26 mouse cellular contexts compared by ENCODE assay signal in genomic region chr5:29436728-29437127, GRCm38 (mm10). TPM values are rescaled to one million over a fixed set of nuclear protein-coding genes. Genes with fewer than 3 reads are reported as not detected.
A peak's percentile ranks its signal among the peaks of the same experiment; 100 is the strongest.
DNase-seq lines count a peak whose midpoint lies in the region; ATAC-seq and TF ChIP-seq lines count a peak whose summit lies in the region.
"Not testable (repeated sequence)": the region's sequence is repeated elsewhere in the genome, so short reads cannot be mapped to it uniquely, and the experiment has no call there.
"Had no signal": no experiment of that assay in that cellular context is flagged by ENCODE, and none has a peak within 500 bp of the region (broad histone marks: within the 10 kb centered on the region; RNA-seq: fewer than 3 reads in every experiment).

No protein-coding gene starts in this region.

- peak overlapping the region; percentile 93 for H3K4me2 ChIP-seq in forebrain, embryonic 13.5 days
- H3K4me2 ChIP-seq in hindbrain, embryonic 12.5 days (replicated peaks), result peak overlapping the region; percentile 99; the same call in 1 of the 2 replicates
- H3K4me2 ChIP-seq in kidney, embryonic 14.5 days (replicated peaks; ENCODE audit: low read depth, low read length), result 0 out of 2 replicates have a peak overlapping the region, but pooled peaks have one; percentile 91
- peak overlapping the region; percentile 95; the same call in 1 of the 2 replicates for H3K4me2 ChIP-seq in limb, embryonic 13.5 days (replicated peaks)
- H3K4me2 ChIP-seq in liver, embryonic 15.5 days, result peak overlapping the region; percentile 88
- peak overlapping the region; percentile 96; the same call in 1 of the 2 replicates for H3K4me2 ChIP-seq in neural tube, embryonic 15.5 days

- 91% methylated on average over 6 of the region's 6 CpGs for WGBS in forebrain, embryonic 13.5 days
- 97% methylated on average over 6 of the region's 6 CpGs for whole genome bisulfite sequencing in hindbrain, embryonic 12.5 days
- 95% methylated on average over 6 of the region's 6 CpGs for WGBS in kidney, embryonic 14.5 days
- 86% methylated on average over 6 of the region's 6 CpGs for WGBS in limb, embryonic 13.5 days
- WGBS in liver, embryonic 15.5 days (ENCODE audit: insufficient replicate concordance), result 63% methylated on average over 6 of the region's 6 CpGs
- 94% methylated on average over 6 of the region's 6 CpGs for whole genome bisulfite sequencing in midbrain, embryonic 10.5 days
- 95% methylated on average over 6 of the region's 6 CpGs for WGBS in neural tube, embryonic 15.5 days

- not testable (repeated sequence) for H3K9ac ChIP-seq in forebrain, embryonic 13.5 days; hindbrain, embryonic 12.5 days; kidney, embryonic 14.5 days (ENCODE audit: low read depth, low read length); limb, embryonic 13.5 days; liver, embryonic 15.5 days; neural tube, embryonic 15.5 days (replicated peaks)

- not testable (repeated sequence) for H3K27ac ChIP-seq in forebrain, embryonic 13.5 days; hindbrain, embryonic 12.5 days; kidney, embryonic 14.5 days (ENCODE audit: low read depth, low read length); limb, embryonic 13.5 days; liver, embryonic 15.5 days (replicated peaks); midbrain, embryonic 10.5 days (replicated peaks); neural tube, embryonic 15.5 days (replicated peaks)

- H3K36me3 ChIP-seq in G1E (replicated peaks), result peaks cover 65% of the 10 kb centered on the region
- peaks cover 54% of the 10 kb centered on the region for H3K36me3 ChIP-seq in forebrain, embryonic 13.5 days (ENCODE audit: poor library complexity, severe bottlenecking)
- H3K36me3 ChIP-seq in hindbrain, embryonic 12.5 days, result peaks cover 49% of the 10 kb centered on the region
- H3K36me3 ChIP-seq in kidney, embryonic 14.5 days (ENCODE audit: control insufficient read depth, insufficient read depth, low read length), result peaks cover 54% of the 10 kb centered on the region
- peaks cover 58% of the 10 kb centered on the region for H3K36me3 ChIP-seq in limb, embryonic 13.5 days
- H3K36me3 ChIP-seq in liver, embryonic 15.5 days (replicated peaks), result peaks cover 45% of the 10 kb centered on the region
- H3K36me3 ChIP-seq in midbrain, embryonic 10.5 days, result peaks cover 58% of the 10 kb centered on the region
- H3K36me3 ChIP-seq in neural tube, embryonic 15.5 days, result peaks cover 45% of the 10 kb centered on the region

- ATAC-seq in G1E (ENCODE audit: extremely low read depth, insufficient number of reproducible peaks, low FRiP score, poor library complexity, severe bottlenecking); forebrain, embryonic 13.5 days; hindbrain, embryonic 12.5 days (ENCODE audit: low FRiP score); kidney, embryonic 14.5 days (ENCODE audit: low FRiP score, low TSS enrichment); limb, embryonic 13.5 days (ENCODE audit: low FRiP score, low read depth); liver, embryonic 15.5 days (ENCODE audit: insufficient read depth); neural tube, embryonic 15.5 days (ENCODE audit: low FRiP score): not testable (repeated sequence)

- H3K4me3 ChIP-seq in G1E (ENCODE audit: low read depth, low read length), result peak overlapping the region; percentile 86; the same call in 1 of the 2 replicates
- H3K4me3 ChIP-seq in forebrain, embryonic 13.5 days; hindbrain, embryonic 12.5 days; kidney, embryonic 14.5 days (ENCODE audit: low read length); midbrain, embryonic 10.5 days; neural tube, embryonic 15.5 days (replicated peaks): not testable (repeated sequence)
- H3K4me3 ChIP-seq in limb, embryonic 13.5 days, result 0 out of 2 replicates have a peak overlapping the region, but pooled peaks have one; percentile 87
- H3K4me3 ChIP-seq in liver, embryonic 15.5 days (replicated peaks), result peak overlapping the region; percentile 95; the same call in 1 of the 2 replicates

- H3K9me3 ChIP-seq in G1E (replicated peaks); forebrain, embryonic 13.5 days (replicated peaks); hindbrain, embryonic 12.5 days (replicated peaks); kidney, embryonic 14.5 days (ENCODE audit: control insufficient read depth, low read length); limb, embryonic 13.5 days; liver, embryonic 15.5 days (replicated peaks); midbrain, embryonic 10.5 days (replicated peaks); neural tube, embryonic 15.5 days (replicated peaks): not testable (repeated sequence)

- TF ChIP-seq CTCF in G1E (IDR thresholded peaks at IDR 0.05; ENCODE audit: low read depth, low read length), result not testable (repeated sequence)

- not testable (repeated sequence) for H3K27me3 ChIP-seq in G1E (ENCODE audit: insufficient read depth, low read length); forebrain, embryonic 13.5 days; hindbrain, embryonic 12.5 days; kidney, embryonic 14.5 days (ENCODE audit: control insufficient read depth, insufficient read depth, low read length); midbrain, embryonic 10.5 days (ENCODE audit: low read depth, poor library complexity, severe bottlenecking); neural tube, embryonic 15.5 days (replicated peaks)
- H3K27me3 ChIP-seq in limb, embryonic 13.5 days, result peaks cover 10% of the 10 kb centered on the region; the same call in 1 of the 2 replicates
- peaks cover 13% of the 10 kb centered on the region for H3K27me3 ChIP-seq in liver, embryonic 15.5 days

- peaks cover 53% of the 10 kb centered on the region for H3K4me1 ChIP-seq in G1E (ENCODE audit: insufficient read depth, low read depth, low read length)
- peaks cover 35% of the 10 kb centered on the region for H3K4me1 ChIP-seq in forebrain, embryonic 13.5 days
- H3K4me1 ChIP-seq in hindbrain, embryonic 12.5 days, result peaks cover 20% of the 10 kb centered on the region
- peaks cover 14% of the 10 kb centered on the region for H3K4me1 ChIP-seq in kidney, embryonic 14.5 days (ENCODE audit: control insufficient read depth, insufficient read depth, low read length)
- peaks cover 25% of the 10 kb centered on the region for H3K4me1 ChIP-seq in limb, embryonic 13.5 days
- H3K4me1 ChIP-seq in liver, embryonic 15.5 days (replicated peaks), result peaks cover 26% of the 10 kb centered on the region
- peaks cover 27% of the 10 kb centered on the region for H3K4me1 ChIP-seq in midbrain, embryonic 10.5 days
- H3K4me1 ChIP-seq in neural tube, embryonic 15.5 days, result peaks cover 42% of the 10 kb centered on the region

- not testable (repeated sequence) for DNase-seq in G1E (ENCODE audit: low spot score)
- DNase-seq in midbrain, embryonic 10.5 days (ENCODE audit: low spot score), result peak; percentile 3

RNA-seq across cellular contexts. Expression of gene Nom1, which starts 2.3 kb away (rescaled TPM):
- total RNA-seq in G1E (2014; fragmentation: Nextera tagmentation) (26.2 and 26.6 TPM in 2 replicates), G1E (2017) (22.0 and 26.3 TPM in 2 replicates)
- 12.1 and 14.9 TPM in 2 replicates for polyA plus RNA-seq in G1E (2012)
- 26.0 and 26.6 TPM in 2 replicates for polyA plus RNA-seq in forebrain, embryonic 13.5 days (2015; fragmentation: Nextera tagmentation; extraction: Ambion mirVana)
- polyA plus RNA-seq in hindbrain, embryonic 12.5 days (2016; fragmentation: Nextera tagmentation; extraction: Ambion mirVana), result 23.5 and 24.4 TPM in 2 replicates
- 17.5 and 20.7 TPM in 2 replicates for polyA plus RNA-seq in kidney, embryonic 14.5 days (2014; fragmentation: Nextera tagmentation; extraction: Ambion mirVana)
- 27.0 and 30.4 TPM in 2 replicates for polyA plus RNA-seq in limb, embryonic 13.5 days (2015; fragmentation: Nextera tagmentation; extraction: Ambion mirVana)
- 12.7 and 14.9 TPM in 2 replicates for polyA plus RNA-seq in liver, embryonic 15.5 days (2015; fragmentation: Nextera tagmentation; extraction: Ambion mirVana)
- 27.7 and 33.7 TPM in 2 replicates for polyA plus RNA-seq in midbrain, embryonic 10.5 days (2016; fragmentation: Nextera tagmentation; extraction: Ambion mirVana)
- 16.2 and 23.1 TPM in 2 replicates for polyA plus RNA-seq in neural tube, embryonic 15.5 days (2015; fragmentation: Nextera tagmentation; extraction: Ambion mirVana)

RNA-seq across cellular contexts. Expression of gene Mnx1, which starts 41.5 kb away (rescaled TPM):
- total RNA-seq in G1E (2014; fragmentation: Nextera tagmentation) (not detected in 2 replicates), G1E (2017) (0.06 TPM in 1 of 2 replicates, not detected in the other)
- not detected in 2 replicates for polyA plus RNA-seq in G1E (2012)
- polyA plus RNA-seq in forebrain, embryonic 13.5 days (2015; fragmentation: Nextera tagmentation; extraction: Ambion mirVana), result not detected in 2 replicates
- polyA plus RNA-seq in hindbrain, embryonic 12.5 days (2016; fragmentation: Nextera tagmentation; extraction: Ambion mirVana), result 0.23 and 0.73 TPM in 2 replicates
- not detected in 2 replicates for polyA plus RNA-seq in kidney, embryonic 14.5 days (2014; fragmentation: Nextera tagmentation; extraction: Ambion mirVana)
- polyA plus RNA-seq in limb, embryonic 13.5 days (2015; fragmentation: Nextera tagmentation; extraction: Ambion mirVana), result 0.08 and 0.18 TPM in 2 replicates
- not detected in 2 replicates for polyA plus RNA-seq in liver, embryonic 15.5 days (2015; fragmentation: Nextera tagmentation; extraction: Ambion mirVana)
- not detected in 2 replicates for polyA plus RNA-seq in midbrain, embryonic 10.5 days (2016; fragmentation: Nextera tagmentation; extraction: Ambion mirVana)
- 0.95 and 1.3 TPM in 2 replicates for polyA plus RNA-seq in neural tube, embryonic 15.5 days (2015; fragmentation: Nextera tagmentation; extraction: Ambion mirVana)
- total RNA-seq: adrenal gland, adult 8-10 months; gastrocnemius, adult 2 months; gastrocnemius, postnatal 36 days; heart, adult 2 months; heart, postnatal 14 days; layer of hippocampus, postnatal 25 days; left cerebral cortex, adult 8-10 months; left cerebral cortex, postnatal 36 days; megakaryocyte, adult 5-6 weeks; monocyte, adult 5-6 weeks had no signal
- polyA plus RNA-seq: cerebellum, adult 2 months; cortical plate, adult 2 months; forebrain, embryonic 16.5 days; heart, adult 2 months; heart, embryonic 14.5 days; kidney, embryonic 16.5 days; lung, embryonic 16.5 days; midbrain, embryonic 13.5 days; spleen, adult 2 months had no signal

RNA-seq across cellular contexts. Expression of gene Lmbr1, which starts 58.5 kb away (rescaled TPM):
- total RNA-seq in G1E (2014; fragmentation: Nextera tagmentation) (10.0 and 10.5 TPM in 2 replicates), G1E (2017) (10.0 TPM in 2 replicates)
- 1.7 and 2.4 TPM in 2 replicates for polyA plus RNA-seq in G1E (2012)
- 17.3 and 18.7 TPM in 2 replicates for polyA plus RNA-seq in forebrain, embryonic 13.5 days (2015; fragmentation: Nextera tagmentation; extraction: Ambion mirVana)
- polyA plus RNA-seq in hindbrain, embryonic 12.5 days (2016; fragmentation: Nextera tagmentation; extraction: Ambion mirVana), result 17.6 and 17.9 TPM in 2 replicates
- 9.0 and 14.6 TPM in 2 replicates for polyA plus RNA-seq in kidney, embryonic 14.5 days (2014; fragmentation: Nextera tagmentation; extraction: Ambion mirVana)
- 10.1 and 10.2 TPM in 2 replicates for polyA plus RNA-seq in limb, embryonic 13.5 days (2015; fragmentation: Nextera tagmentation; extraction: Ambion mirVana)
- 2.3 and 2.6 TPM in 2 replicates for polyA plus RNA-seq in liver, embryonic 15.5 days (2015; fragmentation: Nextera tagmentation; extraction: Ambion mirVana)
- 9.8 and 12.2 TPM in 2 replicates for polyA plus RNA-seq in midbrain, embryonic 10.5 days (2016; fragmentation: Nextera tagmentation; extraction: Ambion mirVana)
- 35.6 and 36.5 TPM in 2 replicates for polyA plus RNA-seq in neural tube, embryonic 15.5 days (2015; fragmentation: Nextera tagmentation; extraction: Ambion mirVana)
